Mouse (Mus musculus) lung, adult 2 months (tissue): Measurements from ENCODE around the gene Baz1b.

ENCODE experiments used
- CTCF ChIP-seq: fragments of 200-500 bp; IDR thresholded peaks from 2 replicates; pipeline ENCODE4 v1.5.1; 2011; ENCODE audit warnings: mild to moderate bottlenecking, low read length, control low read depth; ENCODE audit not compliant: insufficient read depth
- POLR2A ChIP-seq: fragments of 200-500 bp; IDR thresholded peaks from 2 replicates; pipeline ENCODE4 v1.6.1; 2011; ENCODE audit warnings: low read depth, mild to moderate bottlenecking, control low read depth, low read length, borderline replicate concordance; ENCODE audit errors: extremely low read depth

GRCm38 (mm10) chr5:135196367-135196766 is 9.3 kb downstream of the Baz1b start:
- TF ChIP-seq POLR2A: no peak
- no peak for TF ChIP-seq CTCF
